Mouse (Mus musculus) megakaryocyte-erythroid progenitor cell, adult 5-6 weeks (primary cell): ENCODE measurements around the gene Prtg. TPM values are rescaled to one million over a fixed set of nuclear protein-coding genes. Genes with fewer than 3 reads are reported as not detected.

Source experiments
- ATAC-seq: replicated peaks from 2 replicates; pipeline ENCODE4 v1.8.0; 2016; ENCODE audit warnings: mild to moderate bottlenecking, inconsistent platforms; ENCODE audit not compliant: severe bottlenecking, poor library complexity, low FRiP score, low TSS enrichment
- total RNA-seq, 2 experiments: library from RNA; stranded (forward) in 1 of 2; stranded (reverse) in 1 of 2; fragments of 200-1000, 215-1000 nt in 1 of 2; fragments of >200 nt in 1 of 2; fragmentation: Nextera tagmentation in 1 of 2; gene quantifications; 2 replicates each; pipeline ENCODE4 v1.2.3; 2014 to 2017

Gene Prtg
- total RNA-seq, 2 experiments from 2014 or later, result not detected

DNA sequence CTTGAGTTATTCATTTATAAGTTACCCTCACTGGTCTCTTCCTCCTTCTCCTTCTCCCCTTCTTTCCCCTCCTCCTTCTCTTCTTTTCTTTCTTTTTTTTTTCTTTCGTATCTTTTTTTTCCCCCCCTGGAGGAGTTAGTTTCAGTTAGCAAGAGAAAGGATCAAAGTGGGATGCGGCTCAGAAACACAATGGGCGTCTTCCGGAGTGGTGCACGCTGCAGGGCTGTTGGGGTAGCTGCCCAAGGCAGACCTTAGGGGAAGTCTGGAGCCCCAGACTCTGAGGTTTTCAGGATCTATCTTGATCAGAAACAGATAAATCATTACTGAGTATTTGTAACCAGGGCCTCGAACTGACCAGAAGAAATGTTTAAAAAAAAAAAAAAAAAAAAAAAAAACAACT lies 1.5 kb downstream of the Prtg start:
- ATAC-seq, result no peak

- ATAC-seq, result no peak
Measured at GRCm38 (mm10) chr9:72808586-72808985, 1.9 kb downstream of the Prtg start.

GRCm38 (mm10) chr9:72809077-72809476 lies 2.4 kb downstream of the Prtg start:
- ATAC-seq, result no peak

DNA sequence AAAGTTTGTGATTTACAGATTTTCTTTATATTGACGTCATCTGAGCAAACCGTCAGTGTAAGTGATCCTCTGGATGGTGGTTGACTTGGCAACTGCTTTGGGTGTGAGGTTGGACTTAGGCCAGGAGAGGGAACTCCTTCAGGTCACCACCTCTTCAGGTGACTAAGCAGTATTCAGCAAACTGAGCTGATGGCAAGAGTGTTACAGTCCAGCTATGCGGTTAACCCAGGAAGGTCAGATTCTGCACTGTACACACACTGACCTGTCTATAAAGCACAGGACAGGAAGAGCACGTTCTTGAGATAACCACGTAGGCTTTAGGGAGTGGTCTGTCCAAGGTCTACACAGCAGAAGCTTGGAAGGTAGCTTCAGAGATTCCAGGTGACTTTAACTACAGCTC lies 3.9 kb downstream of the Prtg start:
- ATAC-seq, result no peak

DNA sequence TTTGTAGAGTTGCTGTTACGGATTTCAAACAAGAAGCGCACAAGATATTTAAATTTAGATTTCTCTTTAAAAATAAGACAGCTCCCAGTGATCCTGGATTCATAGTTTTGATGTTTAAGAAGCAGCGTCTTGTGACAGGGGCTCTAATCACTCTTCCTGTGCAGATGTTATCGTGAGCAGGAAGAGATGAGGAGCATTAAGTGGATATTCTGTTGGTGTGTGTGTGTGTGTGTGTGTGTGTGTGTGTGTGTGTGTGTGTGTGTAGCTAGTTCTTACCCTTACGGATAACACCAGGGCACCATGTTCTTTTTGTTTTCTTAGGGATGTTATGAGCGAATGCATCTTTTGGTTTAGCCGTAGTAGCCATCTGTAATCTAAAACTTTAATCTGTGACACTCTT lies 5.4 kb downstream of the Prtg start:
- no peak for ATAC-seq

DNA sequence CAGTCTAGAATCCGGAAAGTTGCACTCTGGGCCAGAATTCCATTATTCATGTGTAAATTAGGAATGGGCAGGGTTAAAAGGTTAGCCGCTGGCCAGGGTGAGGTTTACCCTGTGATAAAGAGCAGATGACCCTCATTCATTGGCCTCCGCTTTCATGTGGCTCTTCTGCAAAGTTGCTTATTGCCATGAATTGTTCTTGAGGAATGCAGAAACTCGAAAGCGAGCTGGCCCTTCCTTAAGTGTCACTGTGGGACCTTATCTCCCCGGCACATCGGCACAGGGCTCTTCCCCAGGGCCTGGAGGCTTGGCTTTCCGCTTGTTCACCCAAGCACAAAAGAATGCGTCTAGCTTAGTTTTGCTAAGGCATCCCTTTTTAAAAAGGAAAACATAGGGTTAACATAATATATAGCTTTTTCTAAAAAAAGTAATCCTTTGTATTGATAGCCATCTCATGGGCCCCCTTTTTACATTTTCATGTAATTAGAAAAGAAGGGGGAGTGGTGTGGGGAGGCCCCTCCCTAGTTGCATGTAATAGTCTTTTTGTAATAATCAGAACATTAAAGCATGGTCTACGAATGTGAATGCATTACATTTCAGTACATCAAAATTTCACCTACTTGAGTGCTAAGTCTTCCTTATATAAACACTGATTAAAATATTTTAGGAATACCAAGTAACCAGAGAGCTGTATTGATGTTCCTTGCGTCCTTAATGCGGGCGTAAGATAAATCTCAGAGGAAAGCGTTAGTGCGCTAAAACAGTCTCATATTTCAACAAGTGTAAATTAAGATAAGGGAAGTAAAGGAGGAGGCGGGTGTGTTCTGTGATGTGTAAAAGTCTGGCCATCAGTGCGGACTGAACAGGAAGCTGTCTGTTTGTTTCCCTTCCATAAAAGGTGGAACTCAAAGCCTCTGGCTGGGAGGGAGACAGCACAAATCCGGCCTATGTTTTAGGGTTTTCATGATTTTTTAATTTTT lies 6.2 kb downstream of the Prtg start:
- no peak for ATAC-seq

GRCm38 (mm10) chr9:72825511-72825910 lies 18.8 kb downstream of the Prtg start:
- no peak for ATAC-seq

DNA sequence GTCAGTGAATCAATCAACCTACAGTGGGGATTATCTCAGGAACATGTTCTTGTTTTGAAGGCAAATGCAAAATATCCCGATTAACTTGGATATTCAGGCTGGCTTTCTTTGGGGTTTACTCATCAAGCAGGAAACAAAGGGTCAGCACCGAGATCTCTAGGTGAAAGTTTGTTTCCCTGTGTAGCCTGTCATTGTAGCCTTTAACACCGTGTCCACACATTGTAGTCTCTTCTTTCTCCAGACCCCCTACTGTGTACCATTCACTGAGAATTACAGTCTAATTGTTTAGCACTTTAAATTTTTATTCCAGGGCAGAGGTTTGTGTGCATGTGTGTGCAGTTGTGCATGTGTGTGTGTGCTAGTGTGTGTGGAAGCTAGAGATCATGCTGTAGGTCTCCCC lies 19.3 kb downstream of the Prtg start:
- no peak for ATAC-seq

GRCm38 (mm10) chr9:72828616-72829257 lies 22.1 kb downstream of the Prtg start:
- no peak for ATAC-seq

DNA sequence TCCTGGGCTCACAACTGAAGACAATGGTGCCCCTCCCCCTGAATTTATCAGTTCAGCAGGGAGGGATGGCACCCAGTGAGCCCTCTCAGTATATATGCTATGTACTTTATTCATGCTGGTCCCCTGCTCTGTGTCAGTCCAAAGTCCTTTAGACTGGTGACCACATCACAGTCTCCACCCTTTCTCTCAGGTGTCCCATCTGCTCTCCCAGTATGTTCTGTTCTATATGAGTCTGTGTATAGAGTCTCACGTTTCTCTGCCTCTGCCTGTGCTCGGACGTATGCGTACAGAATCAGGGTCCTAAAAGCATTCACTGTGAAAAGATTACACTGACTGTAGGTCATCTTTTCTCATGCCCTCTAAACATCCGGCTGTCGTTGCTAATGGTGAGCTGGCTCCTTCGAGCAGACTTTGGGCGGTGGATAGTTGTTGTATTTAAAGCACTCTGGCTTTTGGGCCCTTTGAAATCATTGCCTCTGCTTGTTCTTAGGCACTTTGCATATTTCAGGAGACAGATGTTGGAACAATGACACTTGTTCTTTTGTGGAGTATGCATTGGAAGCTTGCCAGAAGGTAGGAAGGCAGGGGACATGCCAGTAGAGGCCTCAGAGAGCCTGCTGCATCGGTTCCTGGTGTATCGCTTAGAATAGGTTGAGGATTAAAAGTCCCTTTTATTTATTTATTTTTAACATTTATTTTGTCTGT lies 27.5 kb downstream of the Prtg start:
- no peak for ATAC-seq

GRCm38 (mm10) chr9:72835007-72835406 lies 28.3 kb downstream of the Prtg start:
- no peak for ATAC-seq

DNA sequence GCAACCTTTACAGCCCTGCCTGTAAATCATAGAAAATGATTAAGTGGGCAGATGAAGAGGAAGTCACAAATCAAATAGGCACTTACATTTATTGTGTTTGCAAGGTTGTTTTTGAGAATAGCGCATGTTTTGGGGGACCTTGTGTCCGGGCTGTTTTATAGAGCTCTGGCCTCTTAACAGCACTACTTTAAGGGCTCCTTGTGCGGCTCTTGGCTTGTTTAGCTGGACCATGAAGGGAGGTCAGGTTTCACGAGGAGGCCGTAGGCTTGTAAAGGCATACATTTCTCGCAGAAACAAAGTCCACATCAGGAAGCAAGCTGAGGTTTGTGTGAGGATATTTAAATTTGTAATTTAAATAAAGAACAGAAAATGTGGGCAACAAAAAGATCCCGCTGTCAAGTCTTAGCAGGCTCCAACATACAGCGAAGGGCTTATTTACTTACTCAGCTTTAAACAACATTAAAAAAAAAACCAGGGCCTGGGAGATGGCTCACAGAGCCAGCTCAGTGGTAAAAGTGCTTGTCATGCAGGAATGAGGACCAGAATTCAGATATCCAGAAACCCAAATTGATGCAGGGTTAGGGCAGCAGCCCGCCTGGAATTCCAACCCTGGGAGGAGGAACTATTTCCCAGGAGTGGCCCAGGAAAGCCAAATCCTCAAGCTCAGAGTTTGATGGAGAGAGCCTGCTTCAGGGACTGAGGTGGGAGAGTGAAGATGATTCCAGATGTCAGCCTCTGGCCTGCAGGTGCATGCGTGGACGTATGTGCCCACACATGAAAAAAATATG lies 30.2 kb downstream of the Prtg start:
- no peak for ATAC-seq

DNA sequence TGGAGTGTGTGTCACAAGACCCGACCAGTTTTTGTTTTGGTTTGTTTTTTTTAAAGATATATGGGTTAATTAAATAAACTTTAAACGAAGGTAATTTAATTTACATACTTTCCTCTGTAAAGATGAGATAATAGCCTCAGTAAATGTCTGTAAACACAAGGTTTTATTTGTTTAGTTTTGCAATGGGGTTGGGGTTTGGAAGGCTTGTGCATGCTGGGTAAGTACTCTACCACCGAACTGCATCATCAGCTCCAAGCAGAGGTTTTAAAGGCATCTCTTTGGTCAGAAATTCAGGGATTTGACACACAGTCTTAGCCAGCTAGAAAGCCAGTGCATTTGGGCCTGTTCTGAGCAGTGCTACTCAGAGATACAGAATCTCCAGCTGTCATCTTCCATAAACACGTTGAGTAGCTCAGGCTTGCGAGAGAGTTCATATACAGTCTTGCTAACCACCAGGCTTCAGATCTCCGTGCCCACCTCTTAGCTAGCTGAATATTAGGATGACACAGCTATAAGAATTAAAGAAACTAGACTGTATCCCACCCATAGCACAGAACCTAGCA lies 31.0 kb downstream of the Prtg start:
- ATAC-seq, result no peak

GRCm38 (mm10) chr9:72838256-72838655 lies 31.6 kb downstream of the Prtg start:
- ATAC-seq, result no peak

DNA sequence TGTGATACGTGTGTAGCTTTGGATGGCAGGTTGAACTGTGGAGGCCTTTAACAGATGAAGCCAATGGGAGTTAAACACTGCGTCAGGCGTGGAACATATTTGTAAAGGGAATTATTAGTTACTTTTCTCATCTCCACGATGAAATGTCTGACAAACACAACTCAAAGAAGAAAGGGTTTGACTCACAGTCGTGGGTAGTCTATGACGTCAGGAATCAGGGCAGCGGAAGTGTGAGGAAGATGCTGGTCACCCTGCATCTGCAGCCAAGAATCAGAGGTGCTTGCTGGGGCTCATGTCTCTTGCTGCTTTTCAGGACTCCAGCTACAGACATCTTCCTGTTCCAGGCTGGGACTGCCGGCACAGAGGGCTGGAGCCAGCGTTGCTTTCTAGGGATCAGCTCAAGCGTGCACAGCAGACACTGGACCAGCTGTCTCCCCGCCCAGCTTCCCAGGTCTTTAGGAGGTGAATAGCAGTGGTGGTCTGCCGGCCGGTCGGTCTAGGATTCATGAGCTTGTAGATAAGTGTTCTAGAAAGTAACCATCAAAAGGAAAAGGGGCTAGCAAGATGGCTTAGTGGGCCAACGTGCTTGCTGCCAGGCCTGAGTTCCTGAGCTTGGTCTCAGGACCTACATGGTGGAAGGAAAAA lies 32.8 kb downstream of the Prtg start:
- no peak for ATAC-seq

GRCm38 (mm10) chr9:72844496-72844895 lies 37.8 kb downstream of the Prtg start:
- ATAC-seq, result no peak

- ATAC-seq, result no peak
Measured at GRCm38 (mm10) chr9:72846160-72846559, 39.5 kb downstream of the Prtg start.

DNA sequence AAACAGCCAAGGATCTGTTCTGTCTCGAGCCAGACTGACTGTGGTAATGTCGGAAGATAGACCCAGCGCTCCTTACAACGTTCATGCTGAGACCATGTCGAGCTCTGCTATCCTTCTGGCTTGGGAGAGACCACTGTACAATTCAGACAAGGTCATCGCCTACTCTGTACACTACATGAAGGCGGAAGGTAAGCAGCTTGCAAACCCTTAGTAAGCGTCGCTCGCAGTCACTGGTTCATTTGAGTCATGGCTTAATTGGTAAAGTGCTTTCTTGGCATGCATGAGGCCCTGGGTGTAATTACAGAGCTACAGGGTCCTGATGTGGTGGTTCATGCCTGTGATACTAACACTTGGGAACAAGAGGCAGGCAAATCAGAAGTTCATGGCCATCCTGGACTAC lies 44.9 kb downstream of the Prtg start:
- ATAC-seq, result no peak

GRCm38 (mm10) chr9:72851979-72852378 lies 45.3 kb downstream of the Prtg start:
- no peak for ATAC-seq
